Mouse (Mus musculus) hindbrain, embryonic 16.5 days (tissue): Measurements from ENCODE around the gene Unc5b. TPM values are rescaled to one million over a fixed set of nuclear protein-coding genes. Genes with fewer than 3 reads are reported as not detected.

ENCODE experiments used
- ATAC-seq: fragments of 200-750 bp; cut with Nextera tagmentation; 2 replicates; pipeline ENCODE4 v1.8.0; 2017; ENCODE audit warnings: moderate TSS enrichment, moderate library complexity
- H3K27ac ChIP-seq: fragments of 300-500 bp; sonication (generic); 2 replicates; pipeline ENCODE4 v1.5.1; 2014; ENCODE audit warnings: low read depth, mild to moderate bottlenecking, control low read depth, low read length, moderate library complexity
- H3K27me3 ChIP-seq: fragments of 300-500 bp; sonication (generic); replicated peaks from 2 replicates; pipeline ENCODE4 v1.6.1; 2014; ENCODE audit warnings: low read length; ENCODE audit not compliant: control insufficient read depth, insufficient read depth
- H3K36me3 ChIP-seq: fragments of 300-500 bp; sonication (generic); 2 replicates; pipeline ENCODE4 v1.6.1; 2014; ENCODE audit warnings: mild to moderate bottlenecking, low read length, moderate library complexity, mixed read lengths; ENCODE audit not compliant: control insufficient read depth, insufficient read depth
- H3K4me1 ChIP-seq: fragments of 300-500 bp; sonication (generic); 2 replicates; pipeline ENCODE4 v1.6.1; 2014; ENCODE audit warnings: low read depth, low read length; ENCODE audit not compliant: control insufficient read depth, insufficient read depth
- H3K4me2 ChIP-seq: fragments of 300-500 bp; sonication (generic); 2 replicates; pipeline ENCODE4 v1.6.1; 2014; ENCODE audit warnings: mild to moderate bottlenecking, low read length, control low read depth, moderate library complexity
- H3K4me3 ChIP-seq: fragments of 300-500 bp; sonication (generic); 2 replicates; pipeline ENCODE4 v1.5.1; 2014; ENCODE audit warnings: mild to moderate bottlenecking, low read length, control low read depth, moderate library complexity
- H3K9ac ChIP-seq: fragments of 300-500 bp; sonication (generic); 2 replicates; pipeline ENCODE4 v1.6.1; 2014; ENCODE audit warnings: low read depth, mild to moderate bottlenecking, control low read depth, low read length, moderate library complexity
- H3K9me3 ChIP-seq: fragments of 300-500 bp; sonication (generic); 2 replicates; pipeline ENCODE4 v1.6.1; 2014; ENCODE audit warnings: mild to moderate bottlenecking, low read length, moderate library complexity; ENCODE audit not compliant: control insufficient read depth
- WGBS: fragments of 180-500 bp; shearing (Covaris S2); extraction: QIAGEN DNeasy Blood & Tissue Kit; methylation state at CpG from one replicate; pipeline ENCODE4 v1.1.7; 2014; 5-methylcytosine and 5-hydroxymethylcytosine counted together
- polyA plus RNA-seq: library from polyadenylated mRNA; unstranded; fragments of >200 nt; fragmentation: Nextera tagmentation; extraction: Ambion mirVana; gene quantifications from 2 replicates; pipeline ENCODE4 v1.2.1, GENCODE M21; 2015

Unc5b gene
- polyA plus RNA-seq, 1 experiment from 2014 or later, result 2.6 TPM

DNA sequence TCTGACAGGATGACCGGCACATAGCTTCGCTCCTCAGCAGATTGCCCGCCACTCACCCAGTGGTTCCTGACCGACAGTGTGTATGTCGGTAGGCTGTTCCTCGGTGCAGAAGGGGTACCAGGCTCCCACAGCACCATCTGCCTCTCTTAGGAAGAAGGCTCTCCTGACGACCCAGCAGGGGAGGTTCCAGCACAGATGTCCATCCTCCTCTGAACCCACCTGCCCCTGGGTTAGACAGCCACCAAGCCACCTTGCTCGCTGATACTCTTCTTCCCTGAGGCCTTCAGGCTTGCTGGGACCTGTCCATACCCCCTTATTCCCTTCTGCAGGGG lies 25.2 kb downstream of the Unc5b start:
- peaks cover 20% of the 10 kb centered on the region for H3K4me1 ChIP-seq
- ATAC-seq, result no peak
- H3K9me3 ChIP-seq, result no peaks in the 10 kb centered on the region
- no peak overlapping the region for H3K27ac ChIP-seq
- no peaks in the 10 kb centered on the region for H3K36me3 ChIP-seq
- WGBS, result 80% methylated on average over 8 of the region's 8 CpGs
- no peak overlapping the region for H3K4me2 ChIP-seq
- peaks cover 2% of the 10 kb centered on the region; the same call in 1 of the 2 replicates for H3K27me3 ChIP-seq
- H3K4me3 ChIP-seq, result no peak overlapping the region
- H3K9ac ChIP-seq, result no peak overlapping the region

- Histone ChIP-seq H3K4me2 (no peak overlapping the region), H3K27me3 (no peaks in the 10 kb centered on the region), H3K9ac (no peak overlapping the region), H3K27ac (no peak overlapping the region), H3K9me3 (no peaks in the 10 kb centered on the region), H3K4me3 (no peak overlapping the region), H3K4me1 (peaks cover 25% of the 10 kb centered on the region), H3K36me3 (no peaks in the 10 kb centered on the region)
- no peak for ATAC-seq
- 76% methylated on average over 20 of the region's 21 CpGs for WGBS
Observed at GRCm38 (mm10) chr10:60805436-60806206, 25.8 kb downstream of the Unc5b start.

GRCm38 (mm10) chr10:60804865-60805264 lies 26.5 kb downstream of the Unc5b start:
- Histone ChIP-seq H3K27ac (no peak overlapping the region), H3K9me3 (no peaks in the 10 kb centered on the region), H3K27me3 (no peaks in the 10 kb centered on the region), H3K4me3 (no peak overlapping the region), H3K4me1 (peaks cover 30% of the 10 kb centered on the region), H3K9ac (no peak overlapping the region), H3K4me2 (no peak overlapping the region), H3K36me3 (no peaks in the 10 kb centered on the region)
- no peak for ATAC-seq
- 19% methylated on average over 4 of the region's 4 CpGs for WGBS

GRCm38 (mm10) chr10:60803971-60804370 lies 27.4 kb downstream of the Unc5b start:
- Histone ChIP-seq H3K27ac (0 out of 2 replicates have a peak overlapping the region, but pooled peaks have one; percentile 11), H3K9ac (no peak overlapping the region), H3K4me1 (peaks cover 30% of the 10 kb centered on the region), H3K27me3 (0 out of 2 replicates have a peak, but pooled peaks cover 4% of the 10 kb centered on the region), H3K9me3 (no peaks in the 10 kb centered on the region), H3K4me2 (no peak overlapping the region), H3K4me3 (no peak overlapping the region), H3K36me3 (no peaks in the 10 kb centered on the region)
- no peak for ATAC-seq
- 81% methylated on average over 10 of the region's 10 CpGs for WGBS

DNA sequence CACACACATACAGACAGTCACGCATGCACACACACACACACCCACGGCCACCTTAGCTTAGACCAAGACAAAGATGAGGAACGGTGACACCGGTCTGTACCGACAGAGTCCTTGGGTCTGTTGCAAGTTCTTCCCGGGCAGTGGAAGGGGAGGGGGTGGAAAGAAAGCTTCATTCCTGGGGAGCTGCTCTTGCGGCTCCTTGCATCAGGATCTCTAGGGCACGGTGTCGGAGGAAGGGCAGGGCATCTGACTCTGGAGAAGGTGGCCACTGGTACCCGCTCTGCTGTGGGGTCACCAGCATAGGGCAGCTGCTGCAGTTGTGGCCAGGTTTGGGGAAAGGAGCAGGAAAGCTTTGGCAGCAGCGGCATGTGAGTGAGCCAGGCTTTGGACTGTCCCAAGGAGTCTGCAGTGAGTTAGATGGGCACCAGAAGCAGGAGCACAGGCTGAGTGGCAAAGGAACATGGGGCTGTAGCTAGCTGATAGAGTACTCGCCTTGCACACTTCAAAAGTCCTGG lies 29.4 kb downstream of the Unc5b start:
- Histone ChIP-seq H3K9me3 (no peaks in the 10 kb centered on the region), H3K36me3 (no peaks in the 10 kb centered on the region), H3K4me2 (no peak overlapping the region), H3K27ac (no peak overlapping the region), H3K4me1 (peaks cover 20% of the 10 kb centered on the region), H3K9ac (no peak overlapping the region), H3K27me3 (0 out of 2 replicates have a peak, but pooled peaks cover 4% of the 10 kb centered on the region), H3K4me3 (no peak overlapping the region)
- 60% methylated on average over 12 of the region's 12 CpGs for WGBS
- ATAC-seq, result no peak

DNA sequence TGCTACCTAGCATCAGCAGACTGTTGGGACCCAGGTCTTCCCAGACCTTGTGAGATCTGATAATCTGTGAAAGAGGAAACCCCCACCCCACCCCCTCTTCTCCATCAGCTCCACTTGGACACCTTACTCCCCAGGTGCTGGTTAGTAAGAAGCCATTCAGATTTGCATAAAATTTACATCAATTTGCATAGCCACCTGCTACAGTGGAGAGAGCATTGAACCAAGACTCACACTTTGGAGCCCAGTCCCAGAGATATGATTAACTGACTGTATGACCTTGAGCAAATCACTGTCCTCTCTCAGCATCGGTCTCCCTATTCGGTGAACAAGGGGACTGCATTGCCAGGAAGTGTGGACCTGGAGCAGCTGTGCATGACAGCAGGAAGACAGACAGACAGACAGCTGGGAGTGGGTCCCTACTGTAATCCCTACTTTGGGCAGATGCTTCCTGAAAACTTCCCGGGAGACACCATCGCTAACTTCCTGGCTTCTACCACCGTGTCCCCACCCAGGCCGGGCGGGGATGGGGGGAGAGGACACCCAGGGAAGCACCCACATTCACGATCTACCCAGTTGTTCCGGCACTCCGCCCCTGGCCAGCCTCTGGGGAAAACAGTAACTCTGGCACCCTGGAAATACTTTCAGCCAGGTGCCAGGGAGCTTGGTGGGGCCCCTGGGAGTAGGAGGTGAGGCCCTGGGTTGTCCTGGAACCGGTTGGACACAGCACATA lies 30.0 kb downstream of the Unc5b start:
- H3K27ac ChIP-seq, result no peak overlapping the region; the same call in 1 of the 2 replicates
- WGBS, result 35% methylated on average over 11 of the region's 11 CpGs
- H3K4me1 ChIP-seq, result peaks cover 20% of the 10 kb centered on the region
- no peaks in the 10 kb centered on the region for H3K36me3 ChIP-seq
- no peak for ATAC-seq
- H3K9ac ChIP-seq, result peak overlapping the region; percentile 30; the same call in 1 of the 2 replicates
- no peak overlapping the region for H3K4me2 ChIP-seq
- H3K27me3 ChIP-seq, result 0 out of 2 replicates have a peak, but pooled peaks cover 4% of the 10 kb centered on the region
- no peak overlapping the region for H3K4me3 ChIP-seq
- H3K9me3 ChIP-seq, result no peaks in the 10 kb centered on the region

GRCm38 (mm10) chr10:60800295-60801167 lies 30.9 kb downstream of the Unc5b start:
- H3K4me1 ChIP-seq, result peaks cover 20% of the 10 kb centered on the region

DNA sequence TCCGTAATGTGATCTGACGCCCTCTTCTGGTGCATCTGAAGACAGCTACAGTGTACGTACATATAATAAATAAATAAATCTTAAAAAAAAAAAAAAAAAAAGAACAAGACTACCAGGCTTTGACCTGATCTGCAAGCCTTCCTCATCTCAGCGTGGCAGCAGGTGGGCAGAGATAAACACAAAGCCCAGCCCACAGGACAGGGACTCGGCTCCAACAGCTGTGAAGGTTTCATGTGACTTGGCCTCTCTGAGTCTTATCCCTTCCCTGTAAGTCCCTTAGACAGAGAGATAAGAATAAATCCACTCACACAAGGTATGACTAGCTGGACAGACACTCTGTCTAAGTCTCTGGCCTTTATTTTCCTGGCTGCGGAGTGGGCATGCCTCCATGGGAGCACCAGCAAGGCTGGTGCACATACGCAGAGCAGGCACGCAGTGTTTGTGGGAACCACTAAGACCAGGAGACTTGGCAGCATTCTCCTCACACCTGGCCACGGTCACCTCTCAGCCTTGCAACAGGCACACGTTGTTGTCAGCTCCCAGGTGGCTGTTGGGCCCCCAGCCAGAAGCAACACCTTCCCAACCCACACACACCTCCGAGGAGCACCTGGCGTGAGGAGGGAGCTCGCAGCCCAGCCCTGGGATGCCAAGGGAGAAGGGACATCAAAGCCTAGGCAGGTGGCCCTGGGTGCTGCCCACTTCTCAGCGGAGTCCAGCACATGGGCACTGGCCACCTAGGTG lies 33.5 kb downstream of the Unc5b start:
- WGBS, result 78% methylated on average over 14 of the region's 14 CpGs
- no peak overlapping the region for H3K4me2 ChIP-seq
- H3K27ac ChIP-seq, result no peak overlapping the region
- no peak for ATAC-seq
- peaks cover 15% of the 10 kb centered on the region for H3K4me1 ChIP-seq
- no peaks in the 10 kb centered on the region for H3K9me3 ChIP-seq
- H3K36me3 ChIP-seq, result no peaks in the 10 kb centered on the region
- H3K9ac ChIP-seq, result no peak overlapping the region
- 0 out of 2 replicates have a peak, but pooled peaks cover 4% of the 10 kb centered on the region for H3K27me3 ChIP-seq
- no peak overlapping the region for H3K4me3 ChIP-seq

More at GRCm38 (mm10) chr10:60800295-60801167, 30.9 kb downstream of the Unc5b start:
- no peaks in the 10 kb centered on the region for H3K36me3 ChIP-seq
- no peaks in the 10 kb centered on the region for H3K9me3 ChIP-seq
- 0 out of 2 replicates have a peak, but pooled peaks cover 4% of the 10 kb centered on the region for H3K27me3 ChIP-seq
- no peak overlapping the region for H3K4me3 ChIP-seq
- H3K4me2 ChIP-seq, result no peak overlapping the region
- no peak overlapping the region for H3K9ac ChIP-seq
- ATAC-seq, result no peak
- WGBS, result 21% methylated on average over 19 of the region's 19 CpGs
- H3K27ac ChIP-seq, result no peak overlapping the region
